ENCODE assay signal across 8 mouse cellular contexts in genomic region chr19:27492468-27492867, GRCm38 (mm10).
DNase-seq lines count a peak whose midpoint lies in the region; TF ChIP-seq lines count a peak whose summit lies in the region.

No protein-coding gene starts in this region.

- TF ChIP-seq CTCF in gastrocnemius, adult 2 months (IDR thresholded peaks at IDR 0.05): no peak
- no peak for TF ChIP-seq CTCF in thymus, adult 2 months (IDR thresholded peaks at IDR 0.05; ENCODE audit: borderline replicate concordance, control insufficient read depth, extremely low read depth, insufficient read depth, low read length, poor library complexity)

- peak; percentile 23 for DNase-seq in gastrocnemius, adult 2 months
- DNase-seq in gastrocnemius, postnatal 10 days: no peak
- DNase-seq in right cerebral cortex, adult 18-20 months: peak; percentile 35
- no peak for DNase-seq in right cerebral cortex, postnatal 4 days
- peak; percentile 37 for DNase-seq in kidney, postnatal 10 days
- DNase-seq in lung, postnatal 4 days: peak; percentile 14 to 43
- DNase-seq in thymus, postnatal 14 days: no peak
- no peak for DNase-seq in thymus, adult 2 months

- no peak for TF ChIP-seq POLR2A in thymus, adult 2 months (IDR thresholded peaks at IDR 0.05; ENCODE audit: control insufficient read depth, extremely low read depth, insufficient read depth, low read length, poor library complexity)

- H3K4me3 ChIP-seq in gastrocnemius, adult 2 months: no peak overlapping the region
- H3K4me3 ChIP-seq in thymus, adult 2 months (ENCODE audit: control insufficient read depth, insufficient read depth, low read length): no peak overlapping the region

- no peaks in the 10 kb centered on the region for H3K4me1 ChIP-seq in thymus, adult 2 months (replicated peaks; ENCODE audit: control insufficient read depth, insufficient read depth, low read length)

- intact Hi-C loops in gastrocnemius, adult 2 months (cut with DNase I): no loop called here

- 94% methylated on average over 8 of the region's 8 CpGs for WGBS in thymus, adult 2 months

- H3K36me3 ChIP-seq in thymus, adult 2 months (ENCODE audit: control insufficient read depth, insufficient read depth, low read length): no peaks in the 10 kb centered on the region

- no peak overlapping the region for H3K27ac ChIP-seq in gastrocnemius, adult 2 months
- no peak overlapping the region for H3K27ac ChIP-seq in thymus, adult 2 months (ENCODE audit: control insufficient read depth, insufficient read depth, low read length)

- no peaks in the 10 kb centered on the region for H3K27me3 ChIP-seq in thymus, adult 2 months (ENCODE audit: control insufficient read depth, insufficient read depth, low read length)

Comparison
In these comparisons a context has a peak if more than half of its experiments do, and no peak if none do; other contexts are left out.
1. DNase-seq: peak in gastrocnemius, adult 2 months (single experiment), right cerebral cortex, adult 18-20 months (single experiment), kidney, postnatal 10 days (single experiment) and lung, postnatal 4 days (2 of 2); none in gastrocnemius, postnatal 10 days (single experiment), right cerebral cortex, postnatal 4 days (single experiment), thymus, postnatal 14 days (single experiment) and thymus, adult 2 months (single experiment).